Mouse (Mus musculus) liver, adult 2 months (tissue): ENCODE measurements around the gene Morc3.

Source experiments
- CTCF ChIP-seq: fragments of 200-500 bp; IDR thresholded peaks from 2 replicates; pipeline ENCODE4 v1.5.1; 2011; ENCODE audit warnings: low read depth, low read length, control low read depth
- POLR2A ChIP-seq: fragments of 200-500 bp; IDR thresholded peaks from 2 replicates; pipeline ENCODE4 v1.6.1; 2011; ENCODE audit warnings: low read length, control low read depth; ENCODE audit not compliant: insufficient read depth; ENCODE audit errors: extremely low read depth

- TF ChIP-seq POLR2A (no peak), CTCF (peak; percentile 75)
These were observed 86.1 kb downstream of the Morc3 start for GRCm38 (mm10) chr16:93917712-93918678.
